Mouse (Mus musculus): ENCODE data around the gene Tbc1d21. TPM values are rescaled to one million over a fixed set of nuclear protein-coding genes. Genes with fewer than 3 reads are reported as not detected.

The Tbc1d21 gene
- polyA plus RNA-seq, 1 experiment from 2014 or later = not detected

- Histone ChIP-seq H3K4me1 (ENCODE audit: control insufficient read depth, insufficient read depth, low read length) (peaks cover 2% of the 10 kb centered on the region), H3K4me3 (ENCODE audit: low read depth, low read length) (peak overlapping the region; percentile 30), H3K36me3 (ENCODE audit: control insufficient read depth, insufficient read depth, low read length) (no peaks in the 10 kb centered on the region), H3K9me3 (ENCODE audit: control insufficient read depth, low read length) (no peaks in the 10 kb centered on the region), H3K27ac (ENCODE audit: low read depth, low read length) (no peak overlapping the region), H3K4me2 (ENCODE audit: low read depth) (peak overlapping the region; percentile 50), H3K9ac (ENCODE audit: low read length) (peak overlapping the region; percentile 27), H3K27me3 (ENCODE audit: control insufficient read depth, insufficient read depth, low read length) (peaks cover 18% of the 10 kb centered on the region)
- ATAC-seq (ENCODE audit: insufficient read depth, low FRiP score, low TSS enrichment) (peak; percentile 48; the same call in 1 of the 2 replicates), DNase-seq (ENCODE audit: low spot score) (peak; percentile 62)
- WGBS = 1% methylated on average over 70 of the region's 72 CpGs
Observed at GRCm38 (mm10) chr9:58312196-58312943, 57.9 kb downstream of the Tbc1d21 start.

- peaks cover 2% of the 10 kb centered on the region for H3K4me1 ChIP-seq (ENCODE audit: control insufficient read depth, insufficient read depth, low read length)
- ATAC-seq (ENCODE audit: insufficient read depth, low FRiP score, low TSS enrichment) (no peak), DNase-seq (ENCODE audit: low spot score) (no peak)
- H3K36me3 ChIP-seq (ENCODE audit: control insufficient read depth, insufficient read depth, low read length) = no peaks in the 10 kb centered on the region
- H3K9ac ChIP-seq (ENCODE audit: low read length) = 0 out of 2 replicates have a peak overlapping the region, but pooled peaks have one; percentile 27
- WGBS = 49% methylated on average over 33 of the region's 33 CpGs
- peaks cover 18% of the 10 kb centered on the region for H3K27me3 ChIP-seq (ENCODE audit: control insufficient read depth, insufficient read depth, low read length)
- H3K4me2 ChIP-seq (ENCODE audit: low read depth) = peak overlapping the region; percentile 50
- H3K9me3 ChIP-seq (ENCODE audit: control insufficient read depth, low read length) = no peaks in the 10 kb centered on the region
- H3K4me3 ChIP-seq (ENCODE audit: low read depth, low read length) = peak overlapping the region; percentile 30
- H3K27ac ChIP-seq (ENCODE audit: low read depth, low read length) = no peak overlapping the region
Observed at GRCm38 (mm10) chr9:58311191-58311910, 58.9 kb downstream of the Tbc1d21 start.

- ATAC-seq (ENCODE audit: insufficient read depth, low FRiP score, low TSS enrichment) = no peak
- 81% methylated on average over 14 of the region's 14 CpGs for WGBS
- H3K4me3 ChIP-seq (ENCODE audit: low read depth, low read length) = no peak overlapping the region
- peaks cover 2% of the 10 kb centered on the region for H3K4me1 ChIP-seq (ENCODE audit: control insufficient read depth, insufficient read depth, low read length)
- H3K4me2 ChIP-seq (ENCODE audit: low read depth) = no peak overlapping the region
- peaks cover 18% of the 10 kb centered on the region for H3K27me3 ChIP-seq (ENCODE audit: control insufficient read depth, insufficient read depth, low read length)
- no peaks in the 10 kb centered on the region for H3K36me3 ChIP-seq (ENCODE audit: control insufficient read depth, insufficient read depth, low read length)
- DNase-seq (ENCODE audit: low spot score) = no peak
- no peak overlapping the region for H3K27ac ChIP-seq (ENCODE audit: low read depth, low read length)
- H3K9me3 ChIP-seq (ENCODE audit: control insufficient read depth, low read length) = no peaks in the 10 kb centered on the region
- no peak overlapping the region for H3K9ac ChIP-seq (ENCODE audit: low read length)
Observed at GRCm38 (mm10) chr9:58310043-58310660, 60.1 kb downstream of the Tbc1d21 start.

Other genes starting within 250 kb of the Tbc1d21 start
- gene Islr, start 166.1 kb downstream of the Tbc1d21 start, polyA plus RNA-seq (2014; fragmentation: Nextera tagmentation; extraction: Ambion mirVana) = 31.2 and 31.5 TPM in 2 replicates
- 6.3 and 9.3 TPM in 2 replicates for gene Islr2, start 166.1 kb downstream of the Tbc1d21 start, polyA plus RNA-seq (2014; fragmentation: Nextera tagmentation; extraction: Ambion mirVana)
- gene Pml, start 120.7 kb downstream of the Tbc1d21 start, polyA plus RNA-seq (2014; fragmentation: Nextera tagmentation; extraction: Ambion mirVana) = 7.6 and 10.6 TPM in 2 replicates
- gene Stoml1, start 117.3 kb downstream of the Tbc1d21 start, polyA plus RNA-seq (2014; fragmentation: Nextera tagmentation; extraction: Ambion mirVana) = 29.6 and 35.9 TPM in 2 replicates
- 12.8 and 13.5 TPM in 2 replicates for gene Loxl1, start 57.3 kb downstream of the Tbc1d21 start, polyA plus RNA-seq (2014; fragmentation: Nextera tagmentation; extraction: Ambion mirVana)
- 2.6 and 3.5 TPM in 2 replicates for gene Insyn1, start 118.1 kb upstream of the Tbc1d21 start, polyA plus RNA-seq (2014; fragmentation: Nextera tagmentation; extraction: Ambion mirVana)
- gene Cd276, start 185.0 kb upstream of the Tbc1d21 start, polyA plus RNA-seq (2014; fragmentation: Nextera tagmentation; extraction: Ambion mirVana) = 39.1 and 40.2 TPM in 2 replicates
- gene Nptn, start 211.8 kb upstream of the Tbc1d21 start, polyA plus RNA-seq (2014; fragmentation: Nextera tagmentation; extraction: Ambion mirVana) = 72.9 and 85.0 TPM in 2 replicates